9 mouse cellular contexts compared by ENCODE assay signal in the genomic region with DNA sequence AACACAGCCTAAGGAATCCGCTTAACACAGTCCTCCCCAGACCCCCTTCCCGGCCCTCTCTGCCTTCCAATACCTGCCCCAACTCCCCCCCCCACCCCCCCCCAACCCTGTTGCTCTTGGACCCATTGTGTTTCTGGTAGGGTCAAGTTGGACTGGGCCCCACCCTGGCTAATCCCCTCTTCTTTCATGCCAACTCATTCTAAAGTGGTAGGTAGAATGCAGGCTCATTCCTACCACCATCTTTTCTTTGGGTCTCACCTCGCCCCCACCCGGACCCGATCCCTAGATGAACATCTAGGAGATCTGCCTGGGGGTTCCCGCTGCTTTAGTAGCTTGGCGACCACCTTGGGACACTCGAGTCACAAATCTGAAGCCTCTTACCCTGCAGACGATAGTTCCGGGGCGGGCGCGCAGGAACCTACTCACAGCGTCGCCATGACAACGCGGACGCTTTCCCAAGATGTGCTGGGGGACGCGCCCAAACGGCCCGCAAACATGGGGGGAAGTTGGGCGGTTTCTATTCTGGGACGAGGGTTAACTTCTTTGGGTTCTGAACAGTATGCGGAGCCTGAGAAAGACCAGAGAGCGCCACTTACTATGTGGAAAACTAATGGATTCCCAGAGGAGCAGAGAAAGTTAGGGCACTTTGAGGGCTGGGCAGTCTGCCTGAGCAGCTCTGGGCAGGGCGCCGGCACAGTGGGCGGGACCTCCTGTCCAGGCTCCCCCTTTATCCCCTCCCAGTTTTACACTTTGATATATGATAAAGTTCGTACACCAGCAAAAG. TPM values are rescaled to one million over a fixed set of nuclear protein-coding genes. Genes with fewer than 3 reads are reported as not detected.
DNase-seq lines count a peak whose midpoint lies in the region; ATAC-seq lines count a peak whose summit lies in the region.
"Had no signal": no experiment of that assay in that cellular context is flagged by ENCODE, and none has a peak within 500 bp of the region (broad histone marks: within the 10 kb centered on the region; RNA-seq: fewer than 3 reads in every experiment).

A gene (minus strand): TSS at position 437 of the 784 bp plus-strand sequence.

- H3K4me3 ChIP-seq in brown adipose tissue, adult 24 weeks (ENCODE audit: insufficient read depth, low read depth, low read length) = peak within 1 kb of the TSS; percentile 69

- ATAC-seq in megakaryocyte, adult 5-6 weeks (ENCODE audit: poor library complexity, severe bottlenecking) = peak; percentile 92
- ATAC-seq in inflammation-experienced regulatory T-cells, adult 6 months = no peak

- peak; percentile 76 for DNase-seq in MEL-GATA-1-ER (ENCODE audit: extremely low read depth, low read depth)
- DNase-seq in frontal cortex, postnatal 25 days (ENCODE audit: low spot score in 2 of 2) = peak; percentile 22 to 45
- peak; percentile 23 for DNase-seq in induced T-regulatory cell, adult 2 months (ENCODE audit: low read depth)
- DNase-seq in left cerebral cortex, postnatal 10 days (ENCODE audit: extremely low spot score in 1 of 2, low spot score in 2 of 2) = peak; percentile 53 to 87
- peak; percentile 40 to 60 for DNase-seq in right cerebral cortex, postnatal 36 days (ENCODE audit: low spot score in 2 of 2)

- intact Hi-C loops in left cerebral cortex, postnatal 10 days (cut with DNase I) = no loop called here

- no peaks in the 10 kb centered on the region for H3K4me1 ChIP-seq in brown adipose tissue, adult 24 weeks (ENCODE audit: control insufficient read depth, insufficient read depth, insufficient read length, low read length)

- no peak within 1 kb of the TSS for H3K27ac ChIP-seq in brown adipose tissue, adult 24 weeks (replicated peaks; ENCODE audit: low read depth, low read length)

RNA-seq across cellular contexts. Expression of the gene that starts here (rescaled TPM):
- polyA plus RNA-seq in brown adipose tissue, adult 24 weeks (2012; ENCODE audit: insufficient read depth, insufficient read length, missing spikeins) = 2.8 TPM in 1 of 2 replicates, not detected in the other
- under 1 TPM; 0.39 to 0.49 TPM for total RNA-seq in left cerebral cortex, postnatal 10 days (2021)
- total RNA-seq in megakaryocyte, adult 5-6 weeks (2015) = not detected in 2 replicates
- not detected in 2 replicates for total RNA-seq in megakaryocyte, adult 5-6 weeks (2017)
- polyA plus RNA-seq in inflammation-experienced regulatory T-cells, adult 6 months (2017; shearing (Covaris generic)) = not detected
- total RNA-seq: gastrocnemius, postnatal 4 days had no signal

Comparison
In these comparisons a context has a peak if more than half of its experiments do, and no peak if none do; other contexts are left out.
1. Peak in DNase-seq in left cerebral cortex, postnatal 10 days; RNA of the gene not detected or under 1 TPM.
2. Peak in ATAC-seq in megakaryocyte, adult 5-6 weeks; RNA of the gene not detected or under 1 TPM.
3. DNase-seq: peak in every context shown above with its lines; median percentile 76 in MEL-GATA-1-ER; 70 in left cerebral cortex, postnatal 10 days; 50 in right cerebral cortex, postnatal 36 days; 34 in frontal cortex, postnatal 25 days; 23 in induced T-regulatory cell, adult 2 months.